Mouse (Mus musculus) heart, embryonic 10.5 days (tissue): ENCODE results near the gene Pde1c. TPM values are rescaled to one million over a fixed set of nuclear protein-coding genes. Genes with fewer than 3 reads are reported as not detected.

ENCODE experiments used
- DNase-seq: peaks from one replicate; pipeline ENCODE4 v3.0.0-alpha.2; 2017; ENCODE audit warnings: low spot score
- H3K27ac ChIP-seq: fragments of 300-500 bp; sonication (generic); 2 replicates; pipeline ENCODE4 v1.5.1; 2016; ENCODE audit warnings: mild to moderate bottlenecking
- H3K27me3 ChIP-seq: fragments of 300-500 bp; sonication (generic); 2 replicates; pipeline ENCODE4 v1.6.1; 2016; ENCODE audit warnings: mild to moderate bottlenecking; ENCODE audit not compliant: poor library complexity, insufficient read depth, severe bottlenecking
- H3K36me3 ChIP-seq: fragments of 300-500 bp; sonication (generic); 2 replicates; pipeline ENCODE4 v1.6.1; 2016; ENCODE audit warnings: mild to moderate bottlenecking, moderate library complexity
- H3K4me1 ChIP-seq: fragments of 300-500 bp; sonication (generic); 2 replicates; pipeline ENCODE4 v1.6.1; 2016; ENCODE audit warnings: mild to moderate bottlenecking
- H3K4me3 ChIP-seq: fragments of 300-500 bp; sonication (generic); 2 replicates; pipeline ENCODE4 v1.5.1; 2016; ENCODE audit warnings: mild to moderate bottlenecking, moderate library complexity
- H3K9me3 ChIP-seq: fragments of 300-500 bp; sonication (generic); 2 replicates; pipeline ENCODE4 v1.6.1; 2016; ENCODE audit warnings: mild to moderate bottlenecking, moderate library complexity
- WGBS: fragments of 180-500 bp; shearing (Covaris S2); methylation state at CpG from one replicate; pipeline ENCODE4 v1.1.7; 2016; 5-methylcytosine and 5-hydroxymethylcytosine counted together
- polyA plus RNA-seq: library from polyadenylated mRNA; unstranded; fragments of >200 nt; fragmentation: Nextera tagmentation; extraction: Ambion mirVana; gene quantifications from 2 replicates; pipeline ENCODE4 v1.2.1, GENCODE M21; 2016

The Pde1c gene
- polyA plus RNA-seq, 1 experiment from 2014 or later, result 2.2 TPM

GRCm38 (mm10) chr6:56359126-56359525 is 209.8 kb downstream of the Pde1c start:
- Histone ChIP-seq H3K9me3 (no peaks in the 10 kb centered on the region), H3K4me3 (no peak overlapping the region), H3K27ac (no peak overlapping the region), H3K27me3 (no peaks in the 10 kb centered on the region), H3K36me3 (no peaks in the 10 kb centered on the region), H3K4me1 (peaks cover 14% of the 10 kb centered on the region)
- WGBS, result 52% methylated on average over 3 of the region's 3 CpGs
- DNase-seq, result no peak

- H3K27me3 ChIP-seq, result no peaks in the 10 kb centered on the region
- H3K4me3 ChIP-seq, result no peak overlapping the region
- H3K27ac ChIP-seq, result no peak overlapping the region
- peaks cover 6% of the 10 kb centered on the region; the same call in 1 of the 2 replicates for H3K4me1 ChIP-seq
- no peaks in the 10 kb centered on the region for H3K9me3 ChIP-seq
- no peak for DNase-seq
- WGBS, result 73% methylated on average over 3 of the region's 3 CpGs
- no peaks in the 10 kb centered on the region for H3K36me3 ChIP-seq
These were observed 221.7 kb downstream of the Pde1c start for GRCm38 (mm10) chr6:56347207-56347606.

GRCm38 (mm10) chr6:56345082-56345481 is 223.8 kb downstream of the Pde1c start:
- peaks cover 6% of the 10 kb centered on the region; the same call in 1 of the 2 replicates for H3K4me1 ChIP-seq
- WGBS, result 62% methylated on average over 4 of the region's 4 CpGs
- no peaks in the 10 kb centered on the region for H3K27me3 ChIP-seq
- H3K9me3 ChIP-seq, result no peaks in the 10 kb centered on the region
- no peak for DNase-seq
- H3K36me3 ChIP-seq, result no peaks in the 10 kb centered on the region
- no peak overlapping the region for H3K4me3 ChIP-seq
- no peak overlapping the region for H3K27ac ChIP-seq

- H3K36me3 ChIP-seq, result no peaks in the 10 kb centered on the region
- H3K4me1 ChIP-seq, result peaks cover 3% of the 10 kb centered on the region; the same call in 1 of the 2 replicates
- 83% methylated on average over 1 of the region's 1 CpGs for WGBS
- no peaks in the 10 kb centered on the region for H3K9me3 ChIP-seq
- H3K27ac ChIP-seq, result no peak overlapping the region
- no peaks in the 10 kb centered on the region for H3K27me3 ChIP-seq
- no peak overlapping the region for H3K4me3 ChIP-seq
- no peak for DNase-seq
These were observed 226.9 kb downstream of the Pde1c start for GRCm38 (mm10) chr6:56342005-56342404.

- Histone ChIP-seq H3K4me3 (no peak overlapping the region), H3K9me3 (no peaks in the 10 kb centered on the region), H3K36me3 (no peaks in the 10 kb centered on the region), H3K4me1 (no peaks in the 10 kb centered on the region), H3K27ac (no peak overlapping the region), H3K27me3 (no peaks in the 10 kb centered on the region)
- DNase-seq, result no peak
- 81% methylated on average over 3 of the region's 3 CpGs for WGBS
These were observed 233.0 kb downstream of the Pde1c start for GRCm38 (mm10) chr6:56335811-56336446.

- Histone ChIP-seq H3K4me1 (no peaks in the 10 kb centered on the region), H3K36me3 (no peaks in the 10 kb centered on the region), H3K9me3 (no peaks in the 10 kb centered on the region), H3K4me3 (no peak overlapping the region), H3K27ac (no peak overlapping the region), H3K27me3 (no peaks in the 10 kb centered on the region)
- DNase-seq, result no peak
- WGBS, result 69% methylated on average over 4 of the region's 4 CpGs
These were observed 236.8 kb downstream of the Pde1c start for GRCm38 (mm10) chr6:56332149-56332548.

GRCm38 (mm10) chr6:56331432-56331831 is 237.5 kb downstream of the Pde1c start:
- Histone ChIP-seq H3K27me3 (no peaks in the 10 kb centered on the region), H3K36me3 (no peaks in the 10 kb centered on the region), H3K4me3 (no peak overlapping the region), H3K9me3 (no peaks in the 10 kb centered on the region), H3K4me1 (no peaks in the 10 kb centered on the region), H3K27ac (no peak overlapping the region)
- 85% methylated on average over 6 of the region's 6 CpGs for WGBS
- DNase-seq, result no peak

GRCm38 (mm10) chr6:56328103-56328502 is 240.8 kb downstream of the Pde1c start:
- WGBS, result 74% methylated on average over 1 of the region's 1 CpGs

GRCm38 (mm10) chr6:56322799-56323198 is 246.1 kb downstream of the Pde1c start:
- no peaks in the 10 kb centered on the region for H3K27me3 ChIP-seq
- 11% methylated on average over 3 of the region's 3 CpGs for WGBS
- 0 out of 2 replicates have a peak overlapping the region, but pooled peaks have one; percentile 18 for H3K4me3 ChIP-seq
- no peak for DNase-seq
- peaks cover 8% of the 10 kb centered on the region; the same call in 1 of the 2 replicates for H3K4me1 ChIP-seq
- no peaks in the 10 kb centered on the region for H3K9me3 ChIP-seq
- no peaks in the 10 kb centered on the region for H3K36me3 ChIP-seq
- H3K27ac ChIP-seq, result peak overlapping the region; percentile 19; the same call in 1 of the 2 replicates

More at GRCm38 (mm10) chr6:56328103-56328502, 240.8 kb downstream of the Pde1c start:
- H3K4me1 ChIP-seq, result peaks cover 2% of the 10 kb centered on the region; the same call in 1 of the 2 replicates
- no peak overlapping the region for H3K27ac ChIP-seq
- H3K4me3 ChIP-seq, result no peak overlapping the region
- H3K36me3 ChIP-seq, result no peaks in the 10 kb centered on the region
- DNase-seq, result no peak
- H3K9me3 ChIP-seq, result no peaks in the 10 kb centered on the region
- no peaks in the 10 kb centered on the region for H3K27me3 ChIP-seq

GRCm38 (mm10) chr6:56310318-56310717 is 258.6 kb downstream of the Pde1c start:
- no peaks in the 10 kb centered on the region for H3K9me3 ChIP-seq
- DNase-seq, result no peak
- H3K27me3 ChIP-seq, result no peaks in the 10 kb centered on the region
- no peaks in the 10 kb centered on the region for H3K4me1 ChIP-seq
- no peak overlapping the region for H3K4me3 ChIP-seq
- no peaks in the 10 kb centered on the region for H3K36me3 ChIP-seq
- no peak overlapping the region for H3K27ac ChIP-seq

GRCm38 (mm10) chr6:56306066-56306465 is 262.8 kb downstream of the Pde1c start:
- Histone ChIP-seq H3K9me3 (no peaks in the 10 kb centered on the region), H3K4me1 (no peaks in the 10 kb centered on the region), H3K36me3 (no peaks in the 10 kb centered on the region), H3K4me3 (no peak overlapping the region), H3K27ac (no peak overlapping the region), H3K27me3 (no peaks in the 10 kb centered on the region)
- no peak for DNase-seq
- 82% methylated on average over 2 of the region's 2 CpGs for WGBS

GRCm38 (mm10) chr6:56292176-56292575 is 276.7 kb downstream of the Pde1c start:
- Histone ChIP-seq H3K27me3 (no peaks in the 10 kb centered on the region), H3K36me3 (no peaks in the 10 kb centered on the region), H3K4me3 (no peak overlapping the region), H3K27ac (no peak overlapping the region), H3K4me1 (no peaks in the 10 kb centered on the region), H3K9me3 (no peaks in the 10 kb centered on the region)
- 44% methylated on average over 1 of the region's 1 CpGs for WGBS
- no peak for DNase-seq

- Histone ChIP-seq H3K36me3 (no peaks in the 10 kb centered on the region), H3K9me3 (no peaks in the 10 kb centered on the region), H3K27ac (no peak overlapping the region), H3K4me3 (no peak overlapping the region), H3K27me3 (no peaks in the 10 kb centered on the region), H3K4me1 (no peaks in the 10 kb centered on the region)
- WGBS, result 65% methylated on average over 2 of the region's 2 CpGs
- no peak for DNase-seq
These were observed 279.6 kb downstream of the Pde1c start for GRCm38 (mm10) chr6:56289307-56289706.

GRCm38 (mm10) chr6:56284821-56285220 is 284.1 kb downstream of the Pde1c start:
- DNase-seq, result no peak
- H3K27ac ChIP-seq, result no peak overlapping the region
- H3K4me1 ChIP-seq, result no peaks in the 10 kb centered on the region
- H3K4me3 ChIP-seq, result no peak overlapping the region
- H3K36me3 ChIP-seq, result no peaks in the 10 kb centered on the region
- no peaks in the 10 kb centered on the region for H3K27me3 ChIP-seq
- 83% methylated on average over 4 of the region's 4 CpGs for WGBS
- no peaks in the 10 kb centered on the region for H3K9me3 ChIP-seq
